Mouse (Mus musculus) forebrain, embryonic 13.5 days (tissue): ENCODE measurements around the gene Tmem259. TPM values are rescaled to one million over a fixed set of nuclear protein-coding genes. Genes with fewer than 3 reads are reported as not detected.

ENCODE experiments used
- ATAC-seq: fragments of 200-750 bp; cut with Nextera tagmentation; 2 replicates; pipeline ENCODE4 v1.8.0; 2017
- H3K27ac ChIP-seq: fragments of 300-500 bp; sonication (generic); 2 replicates; pipeline ENCODE4 v1.5.1; 2015; ENCODE audit warnings: inconsistent platforms, mild to moderate bottlenecking, moderate library complexity
- H3K27me3 ChIP-seq: fragments of 300-500 bp; sonication (generic); 2 replicates; pipeline ENCODE4 v1.6.1; 2015; ENCODE audit warnings: mild to moderate bottlenecking, inconsistent platforms
- H3K36me3 ChIP-seq: fragments of 300-500 bp; sonication (generic); 2 replicates; pipeline ENCODE4 v1.6.1; 2015; ENCODE audit warnings: mild to moderate bottlenecking, inconsistent platforms; ENCODE audit not compliant: poor library complexity, severe bottlenecking
- H3K4me1 ChIP-seq: fragments of 300-500 bp; sonication (generic); 2 replicates; pipeline ENCODE4 v1.6.1; 2015; ENCODE audit warnings: inconsistent platforms
- H3K4me2 ChIP-seq: fragments of 300-500 bp; sonication (generic); 2 replicates; pipeline ENCODE4 v1.6.1; 2015; ENCODE audit warnings: inconsistent platforms, mild to moderate bottlenecking, moderate library complexity
- H3K4me3 ChIP-seq: fragments of 300-500 bp; sonication (generic); 2 replicates; pipeline ENCODE4 v1.5.1; 2015; ENCODE audit warnings: mild to moderate bottlenecking, inconsistent platforms
- H3K9ac ChIP-seq: fragments of 300-500 bp; sonication (generic); 2 replicates; pipeline ENCODE4 v1.6.1; 2015; ENCODE audit warnings: mild to moderate bottlenecking, inconsistent platforms
- H3K9me3 ChIP-seq: fragments of 300-500 bp; sonication (generic); replicated peaks from 2 replicates; pipeline ENCODE4 v1.6.1; 2016; ENCODE audit warnings: inconsistent platforms
- WGBS: fragments of 180-500 bp; shearing (Covaris S2); methylation state at CpG from one replicate; pipeline ENCODE4 v1.1.7; 2015; 5-methylcytosine and 5-hydroxymethylcytosine counted together
- polyA plus RNA-seq: library from polyadenylated mRNA; unstranded; fragments of >200 nt; fragmentation: Nextera tagmentation; extraction: Ambion mirVana; gene quantifications from 2 replicates; pipeline ENCODE4 v1.2.1, GENCODE M21; 2015

Gene Tmem259
- polyA plus RNA-seq, 1 experiment from 2014 or later: 12.0 TPM

GRCm38 (mm10) chr10:79984871-79985270 is 741 bp upstream of the Tmem259 start:
- no peaks in the 10 kb centered on the region for H3K9me3 ChIP-seq
- peak; percentile 96 for ATAC-seq
- H3K4me3 ChIP-seq: peak overlapping the region; percentile 80
- peak overlapping the region; percentile 86 for H3K4me2 ChIP-seq
- peak overlapping the region; percentile 96 for H3K27ac ChIP-seq
- H3K9ac ChIP-seq: peak overlapping the region; percentile 90
- peaks cover 48% of the 10 kb centered on the region for H3K4me1 ChIP-seq
- WGBS: under 1% methylated on average over 22 of the region's 22 CpGs
- H3K36me3 ChIP-seq: peaks cover 6% of the 10 kb centered on the region; the same call in 1 of the 2 replicates
- peaks cover 35% of the 10 kb centered on the region for H3K27me3 ChIP-seq

- WGBS: 1% methylated on average over 21 of the region's 21 CpGs
- Histone ChIP-seq H3K36me3 (peaks cover 15% of the 10 kb centered on the region), H3K9ac (peak overlapping the region; percentile 90), H3K9me3 (no peaks in the 10 kb centered on the region), H3K4me1 (peaks cover 48% of the 10 kb centered on the region), H3K27me3 (peaks cover 23% of the 10 kb centered on the region), H3K27ac (peak overlapping the region; percentile 96), H3K4me3 (peak overlapping the region; percentile 80), H3K4me2 (peak overlapping the region; percentile 86)
- ATAC-seq: no peak
These were observed 460 bp downstream of the Tmem259 start for GRCm38 (mm10) chr10:79983670-79984069.

DNA sequence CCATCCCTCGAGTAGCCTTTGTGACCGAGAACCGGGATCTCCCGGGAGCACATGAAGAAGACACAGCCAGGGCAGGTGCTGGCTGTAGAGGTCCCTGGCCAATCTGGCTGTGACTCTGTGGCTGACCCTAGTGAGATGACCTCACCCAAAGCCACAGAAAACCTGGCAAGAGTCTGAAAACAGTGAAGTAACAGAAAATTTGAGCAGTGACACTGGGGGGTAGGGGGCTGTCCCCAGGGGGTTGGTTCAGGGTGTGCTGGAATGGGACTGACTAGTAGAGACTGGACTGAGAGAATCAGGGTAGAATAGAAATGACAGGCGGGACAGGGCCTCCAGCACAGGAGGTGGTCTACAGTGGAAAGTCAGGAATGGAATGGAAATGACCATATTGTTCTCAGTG is 925 bp downstream of the Tmem259 start:
- Histone ChIP-seq H3K27me3 (peaks cover 18% of the 10 kb centered on the region), H3K4me1 (peaks cover 44% of the 10 kb centered on the region), H3K4me2 (peak overlapping the region; percentile 86), H3K27ac (peak overlapping the region; percentile 96), H3K36me3 (peaks cover 19% of the 10 kb centered on the region), H3K4me3 (peak overlapping the region; percentile 80), H3K9me3 (no peaks in the 10 kb centered on the region), H3K9ac (peak overlapping the region; percentile 90)
- no peak for ATAC-seq
- WGBS: 75% methylated on average over 5 of the region's 5 CpGs

- H3K27me3 ChIP-seq: no peaks in the 10 kb centered on the region
- H3K4me3 ChIP-seq: no peak overlapping the region
- ATAC-seq: no peak
- H3K36me3 ChIP-seq: peaks cover 56% of the 10 kb centered on the region
- no peak overlapping the region for H3K9ac ChIP-seq
- no peak overlapping the region for H3K4me2 ChIP-seq
- no peak overlapping the region for H3K27ac ChIP-seq
- H3K4me1 ChIP-seq: peaks cover 26% of the 10 kb centered on the region
- H3K9me3 ChIP-seq: no peaks in the 10 kb centered on the region
- 91% methylated on average over 22 of the region's 22 CpGs for WGBS
These were observed 4.6 kb downstream of the Tmem259 start for GRCm38 (mm10) chr10:79979401-79980155.

DNA sequence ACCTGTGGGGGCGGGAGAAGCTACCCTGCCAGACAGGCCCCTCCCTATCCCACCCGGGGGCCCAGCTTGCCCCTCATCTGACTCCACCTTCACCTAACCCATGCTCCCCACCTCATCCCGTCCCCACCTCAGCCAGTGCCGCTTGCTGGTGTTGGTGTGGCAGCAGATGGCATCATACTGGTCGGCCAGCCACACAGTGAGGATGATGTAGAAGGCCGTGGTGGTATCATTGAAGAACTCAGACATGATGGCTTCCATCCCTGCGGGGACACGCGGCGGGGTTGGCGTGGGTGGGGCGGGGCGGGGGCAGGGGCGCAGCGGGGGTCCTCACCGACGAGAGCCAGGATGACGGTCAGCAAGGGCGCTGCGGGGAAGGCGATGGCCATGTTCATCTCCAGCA is 6.1 kb downstream of the Tmem259 start:
- no peak overlapping the region for H3K4me3 ChIP-seq
- 95% methylated on average over 21 of the region's 21 CpGs for WGBS
- H3K4me2 ChIP-seq: no peak overlapping the region
- H3K36me3 ChIP-seq: peaks cover 67% of the 10 kb centered on the region
- peaks cover 20% of the 10 kb centered on the region for H3K4me1 ChIP-seq
- H3K9me3 ChIP-seq: no peaks in the 10 kb centered on the region
- H3K27ac ChIP-seq: no peak overlapping the region
- ATAC-seq: no peak
- no peak overlapping the region for H3K9ac ChIP-seq
- peaks cover 7% of the 10 kb centered on the region for H3K27me3 ChIP-seq

DNA sequence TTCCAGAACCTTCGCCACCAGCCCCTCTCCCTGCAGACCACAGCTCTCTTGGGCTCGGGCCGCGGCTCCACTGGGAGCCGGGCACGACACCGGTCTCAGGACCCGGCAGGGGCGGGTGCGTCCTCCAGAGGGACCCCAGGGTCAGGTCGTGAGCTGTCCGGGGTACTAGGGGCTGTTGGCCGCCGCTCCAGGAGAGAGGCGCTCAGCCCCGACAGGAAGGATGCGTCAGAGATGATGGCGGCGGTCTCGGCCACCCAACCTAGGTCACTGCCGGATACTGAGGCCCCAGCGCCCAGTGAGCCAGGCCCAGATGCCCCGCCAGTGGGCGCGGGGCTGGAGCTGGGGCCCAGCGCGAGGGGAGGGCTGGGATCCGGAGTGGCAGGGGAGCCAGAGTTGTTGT is 6.8 kb downstream of the Tmem259 start:
- no peak overlapping the region for H3K9ac ChIP-seq
- H3K4me1 ChIP-seq: peaks cover 13% of the 10 kb centered on the region
- H3K4me2 ChIP-seq: no peak overlapping the region
- H3K9me3 ChIP-seq: no peaks in the 10 kb centered on the region
- H3K4me3 ChIP-seq: no peak overlapping the region
- H3K27ac ChIP-seq: no peak overlapping the region
- ATAC-seq: no peak
- H3K36me3 ChIP-seq: peaks cover 67% of the 10 kb centered on the region
- H3K27me3 ChIP-seq: peaks cover 12% of the 10 kb centered on the region
- 87% methylated on average over 27 of the region's 28 CpGs for WGBS

GRCm38 (mm10) chr10:79976722-79977107 is 7.4 kb downstream of the Tmem259 start:
- H3K36me3 ChIP-seq: peaks cover 67% of the 10 kb centered on the region
- no peak overlapping the region for H3K4me2 ChIP-seq
- H3K27me3 ChIP-seq: peaks cover 19% of the 10 kb centered on the region

GRCm38 (mm10) chr10:79976071-79976721 is 7.9 kb downstream of the Tmem259 start:
- WGBS: 84% methylated on average over 28 of the region's 28 CpGs
- Histone ChIP-seq H3K36me3 (peaks cover 66% of the 10 kb centered on the region), H3K4me1 (0 out of 2 replicates have a peak, but pooled peaks cover 4% of the 10 kb centered on the region), H3K9me3 (no peaks in the 10 kb centered on the region), H3K4me3 (no peak overlapping the region), H3K9ac (no peak overlapping the region), H3K27ac (no peak overlapping the region), H3K4me2 (no peak overlapping the region), H3K27me3 (peaks cover 24% of the 10 kb centered on the region)
- ATAC-seq: no peak

More at GRCm38 (mm10) chr10:79976722-79977107, 7.4 kb downstream of the Tmem259 start:
- H3K4me1 ChIP-seq: peaks cover 9% of the 10 kb centered on the region; the same call in 1 of the 2 replicates
- H3K4me3 ChIP-seq: no peak overlapping the region
- no peak overlapping the region for H3K27ac ChIP-seq
- no peaks in the 10 kb centered on the region for H3K9me3 ChIP-seq
- no peak overlapping the region for H3K9ac ChIP-seq
- ATAC-seq: no peak
- 78% methylated on average over 35 of the region's 36 CpGs for WGBS

GRCm38 (mm10) chr10:79974668-79975067 is 9.5 kb downstream of the Tmem259 start:
- no peak overlapping the region for H3K4me2 ChIP-seq
- peaks cover 39% of the 10 kb centered on the region for H3K27me3 ChIP-seq
- no peak overlapping the region for H3K27ac ChIP-seq
- ATAC-seq: no peak
- no peak overlapping the region for H3K4me3 ChIP-seq
- WGBS: 91% methylated on average over 8 of the region's 8 CpGs
- no peaks in the 10 kb centered on the region for H3K9me3 ChIP-seq
- peaks cover 7% of the 10 kb centered on the region for H3K4me1 ChIP-seq
- H3K9ac ChIP-seq: no peak overlapping the region
- peaks cover 61% of the 10 kb centered on the region for H3K36me3 ChIP-seq

- Histone ChIP-seq H3K36me3 (peaks cover 57% of the 10 kb centered on the region), H3K4me2 (no peak overlapping the region), H3K9me3 (no peaks in the 10 kb centered on the region), H3K4me1 (peaks cover 7% of the 10 kb centered on the region), H3K27ac (no peak overlapping the region), H3K4me3 (no peak overlapping the region), H3K9ac (no peak overlapping the region), H3K27me3 (peaks cover 45% of the 10 kb centered on the region)
- WGBS: 89% methylated on average over 21 of the region's 21 CpGs
- ATAC-seq: no peak
These were observed 10.0 kb downstream of the Tmem259 start for GRCm38 (mm10) chr10:79974087-79974486.

- Histone ChIP-seq H3K4me3 (no peak overlapping the region), H3K36me3 (peaks cover 55% of the 10 kb centered on the region), H3K27ac (no peak overlapping the region), H3K27me3 (peaks cover 47% of the 10 kb centered on the region), H3K4me2 (no peak overlapping the region), H3K9me3 (no peaks in the 10 kb centered on the region), H3K4me1 (peaks cover 7% of the 10 kb centered on the region), H3K9ac (no peak overlapping the region)
- ATAC-seq: no peak
- 64% methylated on average over 14 of the region's 14 CpGs for WGBS
These were observed 11.3 kb downstream of the Tmem259 start for GRCm38 (mm10) chr10:79972831-79973230.

- Histone ChIP-seq H3K9me3 (no peaks in the 10 kb centered on the region), H3K27me3 (peaks cover 47% of the 10 kb centered on the region), H3K27ac (no peak overlapping the region), H3K9ac (peak overlapping the region; percentile 58), H3K4me2 (peak overlapping the region; percentile 58), H3K4me1 (peaks cover 7% of the 10 kb centered on the region), H3K36me3 (peaks cover 55% of the 10 kb centered on the region), H3K4me3 (peak overlapping the region; percentile 30)
- ATAC-seq: no peak
- 4% methylated on average over 21 of the region's 21 CpGs for WGBS
These were observed 13.0 kb downstream of the Tmem259 start for GRCm38 (mm10) chr10:79971183-79971497.
